Mouse (Mus musculus) hindbrain, embryonic 11.5 days (tissue): Measurements from ENCODE around the gene Gnl3l. TPM values are rescaled to one million over a fixed set of nuclear protein-coding genes. Genes with fewer than 3 reads are reported as not detected.

Experiments used
- ATAC-seq: fragments of 200-750 bp; cut with Nextera tagmentation; 2 replicates; pipeline ENCODE4 v1.8.0; 2017; ENCODE audit warnings: mild to moderate bottlenecking, moderate TSS enrichment, moderate library complexity; ENCODE audit not compliant: low FRiP score
- DNase-seq: peaks from one replicate; pipeline ENCODE4 v3.0.0-alpha.2; 2015; ENCODE audit warnings: low spot score
- H3K27ac ChIP-seq: fragments of 300-500 bp; sonication (generic); 2 replicates; pipeline ENCODE4 v1.5.1; 2014; ENCODE audit warnings: mild to moderate bottlenecking, low read depth, low read length
- H3K27me3 ChIP-seq: fragments of 300-500 bp; sonication (generic); 2 replicates; pipeline ENCODE4 v1.6.1; 2014; ENCODE audit warnings: mild to moderate bottlenecking, low read length, moderate library complexity, mixed read lengths; ENCODE audit not compliant: control insufficient read depth, insufficient read depth
- H3K36me3 ChIP-seq: fragments of 300-500 bp; sonication (generic); 2 replicates; pipeline ENCODE4 v1.6.1; 2014; ENCODE audit warnings: mild to moderate bottlenecking, low read length, moderate library complexity, mixed read lengths; ENCODE audit not compliant: control insufficient read depth, insufficient read depth
- H3K4me1 ChIP-seq: fragments of 300-500 bp; sonication (generic); replicated peaks from 2 replicates; pipeline ENCODE4 v1.6.1; 2014; ENCODE audit warnings: low read length, mixed read lengths; ENCODE audit not compliant: control insufficient read depth, insufficient read depth
- H3K4me2 ChIP-seq: fragments of 300-500 bp; sonication (generic); replicated peaks from 2 replicates; pipeline ENCODE4 v1.6.1; 2014; ENCODE audit warnings: mild to moderate bottlenecking, low read depth, low read length
- H3K4me3 ChIP-seq: fragments of 300-500 bp; sonication (generic); 2 replicates; pipeline ENCODE4 v1.5.1; 2014; ENCODE audit warnings: low read depth, low read length
- H3K9ac ChIP-seq: fragments of 300-500 bp; sonication (generic); 2 replicates; pipeline ENCODE4 v1.6.1; 2014; ENCODE audit warnings: low read depth, low read length
- H3K9me3 ChIP-seq: fragments of 300-500 bp; sonication (generic); 2 replicates; pipeline ENCODE4 v1.6.1; 2016; ENCODE audit warnings: low read length; ENCODE audit not compliant: control insufficient read depth
- WGBS: fragments of 180-500 bp; shearing (Covaris S2); extraction: QIAGEN DNeasy Blood & Tissue Kit; methylation state at CpG from one replicate; pipeline ENCODE4 v1.1.7; 2014; 5-methylcytosine and 5-hydroxymethylcytosine counted together
- polyA plus RNA-seq: library from polyadenylated mRNA; unstranded; fragments of >200 nt; fragmentation: Nextera tagmentation; extraction: Ambion mirVana; gene quantifications from 2 replicates; pipeline ENCODE4 v1.2.1, GENCODE M21; 2014

Gene Gnl3l
- polyA plus RNA-seq, 1 experiment from 2014 or later: 48.7 TPM

GRCm38 (mm10) chrX:151047431-151048058 is 30.4 kb upstream of the Gnl3l start:
- DNase-seq (no peak), ATAC-seq (peak; percentile 75; the same call in 1 of the 2 replicates)
- Histone ChIP-seq H3K27me3 (no peaks in the 10 kb centered on the region), H3K36me3 (no peaks in the 10 kb centered on the region), H3K4me1 (no peaks in the 10 kb centered on the region), H3K4me3 (peak overlapping the region; percentile 65), H3K4me2 (peak overlapping the region; percentile 61), H3K9ac (peak overlapping the region; percentile 77), H3K27ac (peak overlapping the region; percentile 88), H3K9me3 (no peaks in the 10 kb centered on the region)
- WGBS: 23% methylated on average over 29 of the region's 56 CpGs

DNA sequence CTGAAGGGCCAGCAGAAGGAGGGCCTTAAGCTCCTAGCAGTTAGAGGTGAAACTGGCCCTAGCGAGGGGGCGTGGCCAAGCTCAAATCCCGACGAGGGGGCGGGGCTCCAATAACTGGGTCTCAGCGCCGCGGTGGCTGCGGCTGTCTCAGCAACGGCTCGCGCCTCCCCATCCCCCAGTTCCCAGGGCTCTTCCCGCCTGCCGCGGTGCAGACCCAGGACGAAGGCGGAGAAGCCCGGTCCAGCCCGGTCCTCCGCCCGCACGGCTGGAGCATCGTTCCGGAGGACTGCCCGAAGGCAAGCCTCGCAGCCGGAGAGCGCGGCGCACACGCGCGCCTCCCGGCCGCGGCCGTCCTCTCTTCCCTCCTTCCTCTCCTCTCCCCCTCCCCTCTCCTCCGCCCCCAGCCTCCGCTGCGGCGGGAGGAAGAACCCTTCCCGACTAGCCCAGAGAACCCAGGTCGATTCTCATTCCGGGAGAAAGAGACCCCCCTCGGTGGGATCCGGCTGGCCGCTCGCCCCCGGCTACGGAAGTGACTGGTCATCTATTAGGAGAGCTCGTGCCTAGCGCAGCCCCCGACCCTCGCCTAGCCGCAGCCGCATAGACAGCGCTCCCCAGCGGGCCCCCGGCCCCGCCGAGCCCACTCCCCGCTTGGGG is 29.8 kb upstream of the Gnl3l start:
- H3K9me3 ChIP-seq: no peaks in the 10 kb centered on the region
- H3K27me3 ChIP-seq: no peaks in the 10 kb centered on the region
- no peaks in the 10 kb centered on the region for H3K36me3 ChIP-seq
- ATAC-seq (peak; percentile 94), DNase-seq (peak; percentile 89)
- H3K27ac ChIP-seq: peak overlapping the region; percentile 88
- WGBS: 33% methylated on average over 42 of the region's 62 CpGs
- H3K9ac ChIP-seq: peak overlapping the region; percentile 77
- H3K4me2 ChIP-seq: peak overlapping the region; percentile 61
- H3K4me3 ChIP-seq: peak overlapping the region; percentile 65
- H3K4me1 ChIP-seq: no peaks in the 10 kb centered on the region

DNA sequence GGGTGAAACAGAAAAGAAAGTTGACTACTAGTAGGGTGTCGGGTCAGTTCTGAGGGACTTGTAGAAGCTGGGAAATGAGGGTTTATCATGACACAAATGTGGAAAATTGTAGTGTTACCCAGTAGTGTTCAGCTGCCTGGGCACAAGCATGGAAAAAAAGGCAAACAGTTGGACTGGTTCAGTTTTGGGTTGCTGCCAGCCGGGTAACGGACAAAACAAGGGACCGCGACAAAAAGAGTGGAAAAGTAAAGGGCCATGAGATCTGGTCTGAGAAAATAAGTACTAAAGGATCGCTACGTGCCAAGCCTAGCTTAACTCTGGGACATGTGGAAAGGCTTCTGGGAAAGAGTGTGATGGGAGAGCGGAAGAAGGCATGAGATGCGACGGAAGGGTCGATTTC is 29.2 kb upstream of the Gnl3l start:
- WGBS: 46% methylated on average over 11 of the region's 11 CpGs
- DNase-seq (no peak), ATAC-seq (no peak)
- H3K36me3 ChIP-seq: no peaks in the 10 kb centered on the region
- H3K4me3 ChIP-seq: peak overlapping the region; percentile 65
- peak overlapping the region; percentile 61 for H3K4me2 ChIP-seq
- H3K4me1 ChIP-seq: no peaks in the 10 kb centered on the region
- no peaks in the 10 kb centered on the region for H3K27me3 ChIP-seq
- peak overlapping the region; percentile 77; the same call in 1 of the 2 replicates for H3K9ac ChIP-seq
- no peak overlapping the region; the same call in 1 of the 2 replicates for H3K27ac ChIP-seq
- H3K9me3 ChIP-seq: no peaks in the 10 kb centered on the region

DNA sequence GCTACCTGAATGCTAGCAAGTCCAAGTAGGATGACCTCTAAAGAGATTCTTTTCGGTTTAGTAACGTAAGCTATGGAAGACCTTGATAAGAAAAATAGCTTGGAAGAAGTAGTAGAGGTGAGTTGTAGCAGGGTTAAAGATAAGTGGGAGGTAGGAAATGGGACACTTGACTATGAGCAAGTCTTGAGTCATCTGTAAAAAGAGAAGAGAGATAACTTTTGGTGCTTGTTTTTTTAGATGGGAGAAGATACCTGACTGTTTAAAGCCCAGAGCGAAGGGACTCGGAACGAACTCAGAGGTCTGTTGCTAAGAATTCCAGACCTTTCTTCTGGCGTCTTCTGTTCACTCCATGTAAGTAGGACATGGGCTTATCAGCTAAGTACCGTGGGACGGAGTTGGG is 28.7 kb upstream of the Gnl3l start, which contains the start of gene Fgd1:
Gene Fgd1, plus strand, starts transcription at position 301 of the 400 bp plus-strand sequence.
- peak within 1 kb of the TSS; percentile 77 for H3K9ac ChIP-seq
- peak within 1 kb of the TSS; percentile 88 for H3K27ac ChIP-seq
- DNase-seq (no peak), ATAC-seq (no peak)
- H3K27me3 ChIP-seq: no peaks in the 10 kb centered on the region
- WGBS: 88% methylated on average over 8 of the region's 8 CpGs
- no peaks in the 10 kb centered on the region for H3K36me3 ChIP-seq
- H3K4me1 ChIP-seq: no peaks in the 10 kb centered on the region
- peak within 1 kb of the TSS; percentile 61 for H3K4me2 ChIP-seq
- peak within 1 kb of the TSS; percentile 65 for H3K4me3 ChIP-seq
- no peaks in the 10 kb centered on the region for H3K9me3 ChIP-seq

GRCm38 (mm10) chrX:151041223-151041622 is 24.1 kb upstream of the Gnl3l start:
- 40% methylated on average over 5 of the region's 5 CpGs for WGBS

DNA sequence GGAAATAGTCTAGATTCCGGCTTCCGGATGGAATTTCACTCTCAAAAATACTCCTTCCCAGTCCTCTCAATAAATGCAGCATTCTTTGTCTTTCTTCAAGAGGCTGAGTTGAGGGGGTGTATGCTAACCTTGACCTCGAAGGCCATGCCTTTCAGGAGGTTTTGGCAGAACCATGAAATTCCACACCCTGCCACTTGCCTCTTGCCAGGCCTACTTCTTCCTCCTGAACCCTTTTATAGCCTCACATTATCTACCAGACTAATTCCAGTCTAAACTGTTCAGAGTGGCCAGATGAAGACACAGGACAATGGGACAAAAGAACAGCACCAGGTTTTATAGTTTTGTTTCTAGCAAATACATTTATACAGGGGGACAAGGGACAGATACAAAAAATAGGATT is 14.3 kb upstream of the Gnl3l start:
- no peak overlapping the region for H3K4me2 ChIP-seq
- no peak for ATAC-seq
- no peak overlapping the region for H3K4me3 ChIP-seq
- H3K9ac ChIP-seq: no peak overlapping the region
- no peaks in the 10 kb centered on the region for H3K9me3 ChIP-seq
- no peaks in the 10 kb centered on the region for H3K27me3 ChIP-seq
- H3K36me3 ChIP-seq: no peaks in the 10 kb centered on the region
- H3K4me1 ChIP-seq: no peaks in the 10 kb centered on the region
- no peak overlapping the region for H3K27ac ChIP-seq
- 71% methylated on average over 3 of the region's 3 CpGs for WGBS
- no peak for DNase-seq

More at GRCm38 (mm10) chrX:151041223-151041622, 24.1 kb upstream of the Gnl3l start:
- ATAC-seq: no peak
- Histone ChIP-seq H3K4me2 (no peak overlapping the region), H3K4me1 (no peaks in the 10 kb centered on the region), H3K9ac (no peak overlapping the region), H3K36me3 (no peaks in the 10 kb centered on the region), H3K4me3 (no peak overlapping the region), H3K9me3 (no peaks in the 10 kb centered on the region), H3K27ac (no peak overlapping the region), H3K27me3 (no peaks in the 10 kb centered on the region)
- no peak for DNase-seq

- Histone ChIP-seq H3K9me3 (no peaks in the 10 kb centered on the region), H3K9ac (no peak overlapping the region), H3K27me3 (no peaks in the 10 kb centered on the region), H3K4me1 (no peaks in the 10 kb centered on the region), H3K27ac (no peak overlapping the region), H3K36me3 (no peaks in the 10 kb centered on the region), H3K4me2 (peak overlapping the region; percentile 37; the same call in 1 of the 2 replicates), H3K4me3 (no peak overlapping the region)
- DNase-seq (no peak), ATAC-seq (no peak)
- WGBS: 86% methylated on average over 3 of the region's 3 CpGs
Observed at GRCm38 (mm10) chrX:151018798-151019197, 1.7 kb upstream of the Gnl3l start.

DNA sequence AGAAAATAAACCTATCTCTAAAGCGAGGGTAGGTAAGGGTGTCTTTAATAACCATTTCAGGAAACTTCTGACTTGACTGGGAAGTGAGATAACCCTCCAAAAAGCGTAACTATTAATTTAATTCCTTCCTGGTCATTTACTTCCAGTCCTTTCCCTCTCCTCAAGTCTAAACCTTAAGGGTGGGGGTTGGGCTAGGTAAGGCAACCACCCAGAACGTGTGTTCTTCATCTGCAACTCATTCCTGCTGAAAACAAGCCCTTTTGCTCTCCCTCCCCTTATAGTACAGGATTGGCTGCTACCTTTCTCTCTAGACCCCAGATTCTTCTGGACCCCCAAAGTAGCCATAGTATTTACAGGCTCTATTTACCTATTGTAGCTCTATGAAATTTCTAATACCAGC is 775 bp upstream of the Gnl3l start:
- no peaks in the 10 kb centered on the region for H3K9me3 ChIP-seq
- ATAC-seq (no peak), DNase-seq (no peak)
- no peak overlapping the region for H3K27ac ChIP-seq
- no peaks in the 10 kb centered on the region for H3K27me3 ChIP-seq
- H3K4me3 ChIP-seq: peak overlapping the region; percentile 44
- no peaks in the 10 kb centered on the region for H3K36me3 ChIP-seq
- WGBS: 8% methylated on average over 3 of the region's 3 CpGs
- H3K4me2 ChIP-seq: peak overlapping the region; percentile 37
- H3K4me1 ChIP-seq: no peaks in the 10 kb centered on the region
- peak overlapping the region; percentile 37; the same call in 1 of the 2 replicates for H3K9ac ChIP-seq

GRCm38 (mm10) chrX:150996775-150997174 is 20.3 kb downstream of the Gnl3l start:
- no peaks in the 10 kb centered on the region for H3K4me1 ChIP-seq
- H3K9ac ChIP-seq: no peak overlapping the region
- H3K27me3 ChIP-seq: no peaks in the 10 kb centered on the region
- H3K36me3 ChIP-seq: no peaks in the 10 kb centered on the region
- H3K4me2 ChIP-seq: no peak overlapping the region
- H3K27ac ChIP-seq: no peak overlapping the region
- ATAC-seq: no peak
- no peak for DNase-seq
- 85% methylated on average over 3 of the region's 3 CpGs for WGBS
- H3K9me3 ChIP-seq: no peaks in the 10 kb centered on the region
- H3K4me3 ChIP-seq: no peak overlapping the region
